Mouse (Mus musculus) cerebellum, adult 18-20 months (tissue): ENCODE measurements at regions not wholly inside any gene's neighbourhood (a gene's known extent, or its start where the extent isn't known, plus 50 kb on each side); places are given as distances from the start of the nearest gene placed in this dataset.
"Not testable (repeated sequence)": the region's sequence is repeated elsewhere in the genome, so short reads cannot be mapped to it uniquely, and the experiment has no call there.

ENCODE experiments used
- DNase-seq, 2 experiments: peaks; one replicate each; pipeline ENCODE4 v3.0.0; 2021

DNA sequence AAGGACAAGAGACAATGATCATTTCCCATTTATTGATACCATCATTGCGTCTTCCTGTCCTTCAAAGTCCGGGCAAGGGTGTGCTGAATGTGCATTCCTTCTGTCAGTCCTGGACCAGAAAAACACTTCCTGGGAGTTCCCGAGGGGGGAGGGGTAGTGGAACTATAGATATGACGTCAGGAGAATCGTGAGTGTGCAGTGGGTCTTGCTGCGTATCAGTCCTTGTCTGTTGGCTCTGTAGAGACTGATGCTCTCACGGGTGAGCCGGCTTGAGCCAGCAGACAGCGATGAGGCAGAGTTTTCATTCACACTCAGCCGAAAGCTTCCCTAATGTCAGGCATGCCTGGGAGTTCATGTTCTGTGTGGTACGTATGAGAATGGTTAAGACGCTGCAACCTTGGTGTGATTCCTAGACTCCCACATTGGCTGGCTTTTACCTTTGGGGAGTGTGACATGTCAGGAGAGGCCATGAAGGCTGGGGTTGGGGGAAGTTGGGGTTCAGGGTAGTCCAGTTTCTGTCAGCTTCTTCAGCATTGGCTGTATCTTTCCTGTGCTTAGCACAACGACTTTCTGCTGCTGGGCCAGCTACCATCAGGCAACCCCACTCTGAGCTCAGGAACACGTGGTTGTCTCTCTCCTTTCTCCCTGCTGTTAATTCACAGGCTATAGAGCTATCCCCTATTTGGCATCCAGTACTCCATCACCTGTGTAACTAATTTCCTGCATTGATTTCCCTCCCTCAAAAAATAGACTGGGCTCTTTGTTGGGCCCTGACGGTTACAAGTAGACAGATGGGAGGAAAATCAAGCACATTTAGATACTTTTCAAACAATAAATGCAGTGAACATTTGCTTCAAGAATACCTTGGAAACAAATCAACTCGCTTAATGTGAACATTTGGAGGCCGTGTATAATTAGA, 203.2 kb upstream of the Daam1 start:
- DNase-seq = peak; percentile 8 to 19

DNA sequence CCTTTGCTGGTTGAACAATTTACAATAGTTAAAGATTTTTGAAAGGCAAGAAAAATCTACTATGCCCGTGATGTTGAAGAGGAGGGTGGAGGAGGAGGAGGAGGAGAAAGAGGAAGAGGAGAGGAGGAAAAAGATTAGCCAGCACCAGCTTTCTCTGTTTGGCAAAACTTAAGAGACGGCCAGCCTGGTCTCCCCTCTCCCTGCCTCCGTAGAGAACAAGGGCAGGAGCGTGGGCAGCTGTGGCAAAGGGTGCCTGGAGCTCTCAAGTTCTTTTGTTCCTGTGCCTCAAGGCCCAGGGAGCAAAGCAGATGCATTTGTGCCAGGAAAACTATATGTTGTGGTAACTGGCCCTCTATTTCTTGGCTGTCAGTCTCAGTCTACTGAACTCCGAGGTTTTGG, 202.5 kb upstream of the Daam1 start:
- DNase-seq = no peak

DNA sequence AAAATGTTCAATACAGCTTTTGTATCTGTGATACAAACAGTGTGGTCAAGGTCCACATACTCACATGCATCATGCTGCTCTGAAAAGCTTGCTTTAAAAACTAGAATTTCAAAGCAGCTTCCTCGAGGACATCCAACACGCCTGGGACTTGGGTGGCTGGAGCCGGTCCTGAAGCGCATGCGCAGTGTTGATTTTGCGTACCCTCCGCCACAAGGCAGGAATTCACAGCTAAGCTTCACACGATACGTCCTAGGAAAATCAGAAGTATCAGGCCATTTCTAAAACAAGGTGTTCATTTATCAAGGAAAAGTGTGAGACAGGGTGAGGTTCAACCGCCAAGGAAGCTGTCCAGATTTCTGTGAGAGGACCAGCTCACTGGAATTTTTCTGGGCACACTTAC, 202.1 kb upstream of the Daam1 start:
- DNase-seq = no peak

DNA sequence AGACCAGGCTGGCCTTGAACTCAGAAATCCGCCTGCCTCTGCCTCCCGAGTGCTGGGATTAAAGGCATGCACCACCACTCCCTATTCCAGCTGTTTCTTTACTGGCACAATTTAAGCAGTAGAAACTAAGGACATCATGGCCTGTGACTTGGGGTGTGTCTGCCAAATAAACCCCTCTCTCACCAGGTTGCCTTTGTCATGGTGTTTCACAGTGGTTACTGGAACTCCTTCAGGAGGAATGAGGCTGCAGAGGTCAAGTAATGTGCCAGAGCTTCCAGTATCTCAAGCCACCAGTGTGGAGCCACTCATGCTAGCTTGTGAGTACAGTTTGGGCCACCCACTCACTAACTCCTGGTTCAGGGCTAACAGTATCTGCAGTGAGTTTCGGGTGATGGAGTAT, 200.5 kb upstream of the Daam1 start:
- no peak for DNase-seq

DNA sequence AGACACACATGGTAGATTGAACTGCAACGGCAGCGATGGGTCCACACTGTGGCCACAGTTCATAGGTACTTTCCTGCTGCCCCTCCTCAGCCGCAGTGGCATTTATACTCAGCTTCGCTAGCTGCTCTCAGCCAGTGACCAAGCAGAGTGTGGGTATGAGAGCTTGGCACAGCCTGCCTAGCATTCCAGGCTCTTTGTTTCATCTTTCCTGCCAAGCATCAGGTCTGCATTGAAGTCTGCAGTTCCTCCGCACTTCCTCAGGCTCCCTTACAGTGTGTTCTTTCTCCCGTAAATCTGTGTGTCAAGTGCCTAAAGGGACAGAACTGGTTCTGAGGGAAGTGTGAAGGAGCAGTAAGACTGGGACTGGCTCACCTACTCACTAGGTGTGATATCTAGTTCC, 194.6 kb upstream of the Daam1 start:
- DNase-seq = no peak

DNA sequence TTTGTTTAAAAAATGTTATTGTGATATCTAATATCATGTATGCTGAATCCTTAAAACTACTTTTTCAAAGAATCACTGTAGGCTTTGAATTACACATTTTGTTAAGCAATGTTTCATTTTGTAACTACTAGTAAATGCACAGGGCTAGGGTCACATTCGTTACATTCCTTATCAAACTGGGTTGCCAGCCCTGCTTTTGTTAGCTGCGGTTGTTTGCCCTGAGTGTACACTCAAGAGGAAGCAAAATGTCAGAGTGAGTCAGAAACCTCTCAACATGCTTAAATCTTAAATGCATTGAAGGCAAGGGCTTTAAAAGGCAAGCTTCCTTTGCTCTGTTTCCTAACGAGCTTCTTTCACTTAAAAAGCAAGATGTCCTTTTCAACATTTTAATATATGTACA, 193.6 kb upstream of the Daam1 start:
- DNase-seq = no peak

DNA sequence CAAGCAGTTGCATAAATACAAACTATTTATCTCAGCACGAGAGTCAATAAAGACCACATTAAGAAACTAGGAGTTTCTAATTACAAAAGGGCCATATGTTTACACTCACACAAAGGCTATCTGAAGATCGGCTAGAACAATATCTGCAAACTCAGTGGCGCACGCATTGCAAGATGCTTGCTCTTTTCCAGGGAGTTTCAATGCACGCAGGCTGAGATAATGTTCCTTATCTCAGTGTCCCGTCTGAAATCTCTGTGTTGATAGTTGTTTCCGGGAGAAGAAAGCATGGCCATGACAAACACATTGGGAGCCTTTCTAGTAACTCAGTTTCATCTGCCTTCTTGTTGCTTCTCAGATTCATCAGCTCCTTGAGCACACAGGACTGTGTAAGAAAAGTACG, 192.6 kb upstream of the Daam1 start:
- no peak for DNase-seq

DNA sequence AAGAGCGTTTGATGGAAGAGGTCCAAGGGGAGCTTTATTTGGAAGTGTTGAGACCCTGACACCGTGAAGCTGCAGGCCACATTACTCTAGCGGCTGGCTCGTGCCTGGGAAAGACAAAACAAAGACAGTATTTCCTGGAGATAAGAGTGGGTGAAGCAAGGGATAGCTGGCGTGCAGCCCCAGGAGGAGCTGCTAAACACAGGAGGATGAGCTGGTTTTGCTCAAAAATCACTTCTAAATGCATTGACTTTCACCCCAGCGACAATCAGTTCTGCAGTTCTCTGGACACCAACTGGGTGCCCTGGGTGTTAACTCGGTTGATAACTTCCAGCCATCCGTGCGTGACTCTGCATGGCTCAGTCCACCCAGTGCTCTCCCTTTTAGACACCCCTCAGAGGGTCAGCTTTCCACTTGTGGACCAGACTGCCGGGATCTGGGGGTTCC, 190.8 kb upstream of the Daam1 start:
- DNase-seq = no peak

DNA sequence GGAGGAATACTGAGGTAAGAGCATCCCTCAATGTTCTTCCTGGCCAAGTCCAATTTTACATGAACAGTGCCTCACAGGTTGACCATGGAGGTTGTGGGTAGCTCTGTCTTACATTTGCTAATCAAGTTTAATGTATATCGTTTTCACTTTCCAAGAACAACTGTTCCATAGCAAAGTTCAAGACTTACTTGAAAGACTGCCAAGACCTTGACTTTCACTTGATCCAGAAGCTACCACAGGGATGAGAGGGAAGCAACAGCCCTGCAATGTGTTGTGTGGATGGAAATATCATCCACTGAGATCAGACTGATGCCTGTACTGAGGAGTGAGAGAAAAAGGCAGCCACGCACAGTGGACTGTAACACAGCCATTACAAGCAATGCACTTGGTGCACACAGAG, 189.4 kb upstream of the Daam1 start:
- no peak for DNase-seq

DNA sequence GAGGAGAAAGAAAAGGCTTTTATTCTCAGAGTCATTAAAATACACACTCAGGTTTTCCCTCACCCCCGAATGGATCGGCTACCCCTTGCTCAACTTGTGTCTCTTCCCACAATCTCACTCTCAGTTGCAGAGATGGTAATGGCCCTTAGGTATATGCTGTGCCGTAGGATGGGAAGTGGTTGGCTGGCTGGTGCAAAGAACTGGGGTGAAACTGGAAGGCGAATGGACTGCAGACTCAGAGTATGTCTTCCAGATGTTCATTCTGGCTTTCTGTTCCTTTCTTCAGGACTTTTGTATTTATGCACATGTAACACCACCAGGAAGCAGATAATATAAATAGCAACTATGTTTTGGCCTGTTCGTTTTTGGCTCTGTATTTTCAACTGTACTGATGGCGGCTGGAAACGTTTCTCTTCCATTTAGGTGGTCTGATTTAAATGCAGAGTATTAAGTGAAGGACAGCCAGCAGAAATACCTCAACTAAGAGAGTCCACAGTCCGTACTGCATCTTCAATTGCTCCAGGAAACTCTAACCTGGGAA, 188.0 kb upstream of the Daam1 start:
- no peak for DNase-seq

DNA sequence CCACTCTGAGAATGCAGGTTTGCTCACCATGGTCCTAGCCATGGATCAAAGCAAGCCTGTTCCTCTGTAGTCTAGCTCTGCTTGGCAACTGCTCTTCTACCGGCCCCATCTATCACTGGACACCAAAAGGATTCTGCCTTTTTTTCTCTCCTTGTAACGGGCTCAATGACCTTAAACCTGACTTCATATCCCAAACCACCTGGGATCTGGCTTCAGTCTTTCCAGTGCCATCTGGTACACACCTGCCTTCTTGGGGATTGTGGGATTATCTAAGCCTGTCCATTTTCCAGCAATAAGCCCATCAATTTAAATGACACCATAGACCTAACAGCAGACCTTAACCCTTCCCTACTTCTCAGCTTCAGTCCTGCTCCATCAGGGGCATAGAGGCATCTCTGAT, 179.6 kb upstream of the Daam1 start:
- DNase-seq = peak; percentile 36 to 45

DNA sequence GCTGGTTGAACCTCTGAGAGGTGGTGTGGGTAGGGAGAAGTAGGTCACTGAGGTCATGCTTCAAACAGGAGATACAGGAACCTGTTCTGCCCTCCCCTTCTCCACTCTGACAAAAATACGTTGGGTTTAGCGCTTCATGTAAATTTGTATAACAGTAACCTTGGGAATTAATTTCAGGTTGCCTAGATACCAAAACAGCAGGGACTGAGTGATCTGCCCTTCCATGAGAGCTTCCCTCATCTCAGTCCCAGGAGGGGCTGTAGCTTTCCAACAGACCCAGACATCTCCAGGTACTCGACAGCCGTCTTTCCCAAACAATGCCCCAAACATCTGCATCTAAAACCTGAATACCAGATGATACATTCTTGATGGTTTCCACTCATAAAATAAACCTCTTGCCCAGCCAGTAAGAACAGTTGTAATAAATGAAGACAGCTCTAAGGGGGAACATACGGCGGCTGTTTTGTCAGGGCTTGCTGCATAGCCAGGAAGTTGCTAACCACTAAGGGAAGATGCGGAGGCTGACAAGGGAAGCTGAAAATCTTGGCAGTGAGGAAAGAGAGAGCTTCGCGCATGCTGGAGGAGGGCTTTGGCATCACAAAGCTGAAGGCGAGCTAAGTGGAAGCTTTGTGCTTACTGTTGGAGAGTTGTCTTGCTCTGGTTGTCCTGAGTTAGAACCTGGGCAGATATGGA, 137.4 kb upstream of the Daam1 start:
- no peak for DNase-seq

DNA sequence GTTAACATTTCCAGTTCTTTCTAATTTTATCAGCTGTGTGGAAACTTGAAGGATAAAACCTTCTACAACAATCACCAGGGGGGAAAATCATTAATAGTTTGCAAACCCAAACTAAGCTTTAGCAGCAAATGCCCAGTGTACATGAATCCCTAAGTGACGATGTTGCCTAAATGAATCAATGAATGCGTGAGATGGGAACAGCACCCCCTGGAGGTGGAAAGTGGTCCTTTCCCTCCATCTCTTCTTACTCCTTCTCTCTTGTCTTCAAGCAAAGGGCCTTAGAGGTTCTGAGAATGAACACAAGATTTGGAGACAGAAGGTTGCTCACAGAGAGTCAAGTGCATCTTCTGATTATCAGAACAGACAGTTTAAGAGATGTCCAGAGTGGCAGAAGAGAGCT, 129.1 kb upstream of the Daam1 start:
- peak; percentile 28 to 44 for DNase-seq

DNA sequence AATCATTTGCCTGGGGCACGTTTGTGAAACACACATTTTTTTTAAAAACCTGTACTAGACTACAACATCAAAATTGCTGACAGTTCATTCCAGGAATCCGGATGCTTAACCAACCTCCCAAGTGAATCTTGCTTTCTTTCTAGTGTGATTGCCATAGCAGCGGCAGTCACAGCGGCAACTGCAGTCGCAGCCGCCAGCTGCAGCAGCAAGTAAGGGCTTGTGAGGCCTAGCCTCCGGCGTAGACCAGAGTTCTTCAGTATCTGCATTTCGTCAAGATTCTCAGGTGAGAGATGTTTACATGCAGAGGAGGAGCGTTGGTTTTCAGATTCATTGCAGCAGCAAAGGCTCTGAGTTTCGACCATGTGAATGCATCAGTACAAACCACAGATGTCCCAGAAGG, 128.7 kb upstream of the Daam1 start:
- no peak for DNase-seq

DNA sequence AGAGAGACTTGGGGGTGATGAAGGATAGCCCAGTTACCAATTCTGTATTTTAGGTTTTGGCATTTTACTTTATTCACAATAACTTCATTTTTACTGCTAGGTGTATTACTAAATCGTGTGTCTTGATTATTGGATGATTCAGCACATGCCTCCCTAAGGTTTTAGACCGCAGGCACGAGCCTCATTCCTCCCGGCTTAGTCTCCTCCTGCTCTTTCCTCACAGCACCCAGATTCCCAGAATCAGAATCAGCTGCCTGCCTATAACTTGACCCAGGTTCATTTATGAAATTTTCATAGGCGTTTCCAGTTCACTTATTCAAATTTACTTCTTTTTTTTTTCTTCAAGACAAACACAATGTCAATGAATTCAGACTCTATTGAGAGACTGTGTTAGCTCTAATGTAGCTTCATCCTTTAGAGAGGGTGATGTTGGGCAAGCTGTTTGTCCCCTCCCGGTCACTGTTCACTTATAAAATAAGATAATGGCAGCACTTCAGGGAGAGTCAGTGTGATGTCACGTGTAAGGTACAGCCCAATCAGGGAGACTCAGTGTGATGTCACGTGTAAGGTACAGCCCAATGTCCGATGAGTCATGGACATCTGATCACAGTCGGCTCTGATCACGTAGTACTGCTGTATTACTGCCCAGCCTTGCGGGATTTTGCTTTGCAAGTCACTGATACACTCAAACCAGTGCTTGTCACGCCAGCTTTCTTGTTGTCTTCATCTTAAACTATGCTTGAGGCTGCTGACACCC, 127.6 kb upstream of the Daam1 start:
- DNase-seq = no peak

DNA sequence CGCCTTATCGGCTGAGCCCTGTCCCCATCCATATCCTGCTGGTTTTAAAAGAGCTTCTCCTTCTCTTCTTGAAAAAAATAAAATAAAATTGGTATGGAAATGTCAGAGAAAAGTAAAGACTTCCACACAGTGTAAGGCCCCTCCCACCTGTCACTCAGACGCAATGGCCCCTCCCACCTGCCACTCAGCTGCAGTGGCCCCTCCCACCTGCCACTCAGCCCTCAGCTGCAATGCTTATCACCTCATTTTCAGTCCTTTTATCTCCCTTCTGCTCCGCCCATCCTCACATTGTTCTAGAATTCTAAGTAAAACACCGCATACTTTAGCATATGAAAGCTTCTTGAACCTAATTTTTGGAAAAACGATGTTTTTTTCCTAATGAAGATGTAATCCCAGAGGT, 126.4 kb upstream of the Daam1 start:
- DNase-seq = no peak

DNA sequence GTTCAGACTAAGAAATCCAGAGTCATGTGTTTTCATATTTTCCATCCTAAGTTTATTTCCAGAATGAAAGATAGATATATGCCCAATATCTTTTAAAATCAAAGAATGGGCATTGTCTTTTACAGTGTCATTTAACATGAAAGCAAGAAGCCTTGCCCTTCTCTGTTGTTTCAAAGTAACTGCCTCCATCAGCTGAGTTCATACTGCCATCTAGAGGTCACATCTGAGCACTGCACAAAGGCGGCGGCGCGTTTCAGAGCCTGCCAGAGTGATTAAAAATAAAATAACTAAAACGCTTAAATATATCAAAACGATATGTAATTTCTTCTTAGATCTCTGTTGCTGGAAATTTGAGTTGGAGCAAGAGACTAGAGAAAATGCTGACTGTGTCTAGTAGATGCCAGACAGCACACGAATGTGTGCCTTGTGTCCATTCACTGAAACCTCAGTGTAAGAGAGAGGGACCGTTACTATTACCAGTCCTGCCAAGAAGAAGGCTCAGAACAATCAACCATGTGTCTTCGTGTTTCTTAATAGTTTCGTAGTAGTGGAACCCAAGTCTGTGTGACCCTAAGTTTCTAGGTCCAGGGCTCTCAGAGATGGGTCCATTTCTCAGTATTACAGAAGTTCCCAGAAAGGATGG, 123.0 kb upstream of the Daam1 start:
- DNase-seq = peak; percentile 70 to 78

DNA sequence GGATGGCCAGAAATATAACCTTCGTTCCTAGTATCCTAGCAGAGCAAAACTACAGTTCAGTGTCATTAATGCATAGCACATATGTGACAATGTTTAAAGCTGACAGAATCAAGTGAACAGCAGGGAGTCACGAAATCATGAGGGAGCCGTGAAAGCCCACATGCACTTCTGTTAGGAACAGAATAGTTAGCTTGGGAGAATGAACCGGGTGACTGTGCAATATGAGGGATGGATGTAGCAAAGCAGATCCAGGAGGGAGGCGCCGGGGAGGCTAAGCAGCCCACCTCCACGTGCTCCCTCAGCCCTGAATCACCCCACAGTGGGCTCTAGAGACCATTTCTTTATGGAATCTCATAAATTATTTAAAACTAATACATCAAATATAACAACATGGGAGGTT, 116.3 kb upstream of the Daam1 start:
- DNase-seq = no peak

DNA sequence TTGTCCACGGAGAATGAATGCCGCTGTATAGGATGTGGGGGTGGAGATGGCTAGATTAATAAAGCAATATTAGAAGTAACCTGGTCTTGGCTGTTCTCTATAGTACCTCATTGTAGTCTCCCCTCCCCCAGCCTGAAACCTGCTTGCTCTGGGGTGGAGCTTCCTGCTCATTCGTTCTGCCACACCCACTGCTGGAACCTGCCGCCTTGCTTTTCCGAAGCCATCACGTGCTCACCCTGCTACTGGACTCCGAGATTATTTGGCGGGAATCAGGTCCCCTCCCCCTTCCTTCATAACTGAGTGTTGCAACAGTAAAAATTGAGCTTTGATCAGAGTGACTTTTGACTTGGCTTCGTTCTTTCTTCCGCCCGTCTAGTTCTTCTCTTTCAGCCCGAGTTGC, 112.5 kb upstream of the Daam1 start:
- not testable (repeated sequence) for DNase-seq

DNA sequence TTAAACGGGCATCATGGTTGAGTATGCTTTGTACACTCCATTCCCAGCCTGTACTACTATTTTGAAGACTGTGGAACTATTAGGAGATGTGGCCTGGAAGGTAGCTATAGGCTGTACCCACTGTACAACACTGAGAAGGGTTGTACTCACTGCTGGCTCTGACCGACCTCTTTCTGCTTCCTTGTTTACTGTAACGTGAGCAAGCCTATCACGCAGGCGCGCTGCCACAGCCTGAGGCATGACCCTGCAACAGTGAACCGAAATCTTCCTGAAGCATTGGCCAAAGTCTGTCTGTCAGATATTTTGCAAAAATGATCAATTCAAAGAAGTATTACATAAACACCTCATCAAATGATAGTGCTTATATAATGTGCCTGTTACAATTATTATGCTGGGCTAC, 112.0 kb upstream of the Daam1 start:
- DNase-seq = no peak

DNA sequence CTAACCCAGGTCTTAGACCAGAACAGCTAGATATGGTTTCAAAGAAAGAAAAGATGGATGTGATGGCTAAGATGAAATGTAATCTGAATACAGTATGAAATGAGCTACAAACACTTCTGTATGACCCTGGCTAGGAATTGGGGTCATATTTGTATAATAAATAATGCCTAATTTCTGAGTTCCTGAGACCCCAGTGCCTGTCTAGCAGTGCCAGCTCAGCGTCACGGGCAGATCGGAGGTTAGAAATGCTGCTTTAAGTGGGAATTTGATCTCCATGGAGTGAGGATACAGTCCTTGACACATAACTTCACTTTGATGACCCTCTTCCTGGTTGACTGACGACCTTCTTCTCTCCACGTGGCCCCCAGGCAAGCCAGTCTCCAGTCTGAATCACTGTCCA, 105.7 kb upstream of the Daam1 start:
- DNase-seq = no peak

DNA sequence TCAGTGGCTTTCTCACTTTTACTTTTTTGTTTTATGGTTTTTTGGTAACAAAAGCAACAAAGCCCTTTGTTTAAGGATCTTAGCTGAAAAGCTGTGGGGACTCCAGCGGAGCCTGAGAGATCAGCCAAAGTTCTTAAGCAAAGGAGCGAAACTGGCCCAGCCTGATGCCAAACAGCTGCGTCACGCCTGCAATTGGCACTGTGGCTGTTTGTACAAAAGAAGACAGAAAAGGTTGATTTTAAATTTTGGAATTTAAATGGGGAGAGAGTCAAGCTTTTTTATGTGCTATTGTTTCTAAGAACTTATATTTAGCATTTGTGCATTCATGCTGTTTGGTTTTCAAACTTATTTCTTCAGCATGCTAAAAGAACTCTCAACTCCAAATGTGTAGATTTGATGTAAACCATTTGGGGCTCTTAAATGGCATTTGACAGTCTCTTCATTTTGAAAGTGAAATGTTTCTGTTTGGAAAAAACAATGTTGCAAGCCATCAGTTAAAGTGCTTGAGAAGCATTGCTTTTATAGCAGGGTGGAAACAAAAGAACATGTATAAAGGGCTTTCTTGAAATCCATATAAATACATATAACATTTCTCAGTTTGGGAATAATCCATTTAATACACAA, 105.1 kb upstream of the Daam1 start:
- DNase-seq = no peak
